Mouse (Mus musculus): ENCODE measurements around the gene Mss51. TPM values are rescaled to one million over a fixed set of nuclear protein-coding genes. Genes with fewer than 3 reads are reported as not detected.

The Mss51 gene
- polyA plus RNA-seq, 1 experiment from 2014 or later: 0.26 TPM

GRCm38 (mm10) chr14:20508424-20508823 lies 11.7 kb upstream of the Mss51 start:
- H3K9me3 ChIP-seq (ENCODE audit: control insufficient read depth): no peaks in the 10 kb centered on the region
- H3K9ac ChIP-seq (ENCODE audit: low read depth, low read length): no peak overlapping the region
- ATAC-seq: no peak
- H3K36me3 ChIP-seq (ENCODE audit: control insufficient read depth, insufficient read depth): peaks cover 14% of the 10 kb centered on the region
- TF ChIP-seq CTCF (IDR thresholded peaks at IDR 0.05; ENCODE audit: low read depth): no peak
- H3K27ac ChIP-seq (ENCODE audit: low read depth, low read length): no peak overlapping the region
- no peak overlapping the region for H3K4me3 ChIP-seq (ENCODE audit: low read depth, low read length)
- WGBS: 81% methylated on average over 2 of the region's 2 CpGs
- H3K4me1 ChIP-seq (replicated peaks; ENCODE audit: control insufficient read depth, insufficient read depth, low read length): no peaks in the 10 kb centered on the region
- H3K4me2 ChIP-seq (replicated peaks; ENCODE audit: low read depth): no peak overlapping the region
- no peaks in the 10 kb centered on the region for H3K27me3 ChIP-seq (replicated peaks; ENCODE audit: control insufficient read depth, insufficient read depth, low read length)

GRCm38 (mm10) chr14:20502966-20503365 lies 6.3 kb upstream of the Mss51 start:
- peaks cover 11% of the 10 kb centered on the region for H3K36me3 ChIP-seq (ENCODE audit: control insufficient read depth, insufficient read depth)
- no peak overlapping the region for H3K27ac ChIP-seq (ENCODE audit: low read depth, low read length)
- 89% methylated on average over 10 of the region's 10 CpGs for WGBS
- H3K27me3 ChIP-seq (replicated peaks; ENCODE audit: control insufficient read depth, insufficient read depth, low read length): no peaks in the 10 kb centered on the region
- no peaks in the 10 kb centered on the region for H3K9me3 ChIP-seq (ENCODE audit: control insufficient read depth)
- no peak for ATAC-seq
- no peak overlapping the region for H3K9ac ChIP-seq (ENCODE audit: low read depth, low read length)
- no peak for TF ChIP-seq CTCF (IDR thresholded peaks at IDR 0.05; ENCODE audit: low read depth)
- no peak overlapping the region for H3K4me2 ChIP-seq (replicated peaks; ENCODE audit: low read depth)
- H3K4me3 ChIP-seq (ENCODE audit: low read depth, low read length): no peak overlapping the region
- H3K4me1 ChIP-seq (replicated peaks; ENCODE audit: control insufficient read depth, insufficient read depth, low read length): no peaks in the 10 kb centered on the region

- no peaks in the 10 kb centered on the region for H3K27me3 ChIP-seq (replicated peaks; ENCODE audit: control insufficient read depth, insufficient read depth, low read length)
- WGBS: 85% methylated on average over 3 of the region's 3 CpGs
- no peak overlapping the region for H3K4me3 ChIP-seq (ENCODE audit: low read depth, low read length)
- no peak overlapping the region for H3K4me2 ChIP-seq (replicated peaks; ENCODE audit: low read depth)
- no peak for ATAC-seq
- no peak for TF ChIP-seq CTCF (IDR thresholded peaks at IDR 0.05; ENCODE audit: low read depth)
- H3K36me3 ChIP-seq (ENCODE audit: control insufficient read depth, insufficient read depth): peaks cover 23% of the 10 kb centered on the region
- no peaks in the 10 kb centered on the region for H3K9me3 ChIP-seq (ENCODE audit: control insufficient read depth)
- H3K4me1 ChIP-seq (replicated peaks; ENCODE audit: control insufficient read depth, insufficient read depth, low read length): no peaks in the 10 kb centered on the region
- H3K9ac ChIP-seq (ENCODE audit: low read depth, low read length): no peak overlapping the region
- no peak overlapping the region for H3K27ac ChIP-seq (ENCODE audit: low read depth, low read length)
These were observed 3.3 kb upstream of the Mss51 start for GRCm38 (mm10) chr14:20499982-20500381.

GRCm38 (mm10) chr14:20486031-20486430 lies 10.7 kb downstream of the Mss51 start:
- ATAC-seq: no peak
- no peaks in the 10 kb centered on the region; the same call in 1 of the 2 replicates for H3K36me3 ChIP-seq (ENCODE audit: control insufficient read depth, insufficient read depth)
- H3K4me3 ChIP-seq (ENCODE audit: low read depth, low read length): no peak overlapping the region
- WGBS: 91% methylated on average over 5 of the region's 5 CpGs
- no peak overlapping the region for H3K9ac ChIP-seq (ENCODE audit: low read depth, low read length)
- H3K9me3 ChIP-seq (ENCODE audit: control insufficient read depth): no peaks in the 10 kb centered on the region
- no peaks in the 10 kb centered on the region for H3K4me1 ChIP-seq (replicated peaks; ENCODE audit: control insufficient read depth, insufficient read depth, low read length)
- H3K4me2 ChIP-seq (replicated peaks; ENCODE audit: low read depth): no peak overlapping the region
- TF ChIP-seq CTCF (IDR thresholded peaks at IDR 0.05; ENCODE audit: low read depth): no peak
- H3K27ac ChIP-seq (ENCODE audit: low read depth, low read length): no peak overlapping the region
- no peaks in the 10 kb centered on the region for H3K27me3 ChIP-seq (replicated peaks; ENCODE audit: control insufficient read depth, insufficient read depth, low read length)

- Histone ChIP-seq H3K4me2 (replicated peaks; ENCODE audit: low read depth) (no peak overlapping the region), H3K4me3 (ENCODE audit: low read depth, low read length) (no peak overlapping the region), H3K4me1 (replicated peaks; ENCODE audit: control insufficient read depth, insufficient read depth, low read length) (no peaks in the 10 kb centered on the region), H3K27me3 (replicated peaks; ENCODE audit: control insufficient read depth, insufficient read depth, low read length) (no peaks in the 10 kb centered on the region), H3K36me3 (ENCODE audit: control insufficient read depth, insufficient read depth) (no peaks in the 10 kb centered on the region; the same call in 1 of the 2 replicates), H3K9ac (ENCODE audit: low read depth, low read length) (no peak overlapping the region), H3K9me3 (ENCODE audit: control insufficient read depth) (no peaks in the 10 kb centered on the region), H3K27ac (ENCODE audit: low read depth, low read length) (no peak overlapping the region)
- ATAC-seq: no peak
- 83% methylated on average over 7 of the region's 7 CpGs for WGBS
- TF ChIP-seq CTCF (IDR thresholded peaks at IDR 0.05; ENCODE audit: low read depth): no peak
These were observed 14.5 kb downstream of the Mss51 start for GRCm38 (mm10) chr14:20482051-20482751.

GRCm38 (mm10) chr14:20481211-20481610 lies 15.5 kb downstream of the Mss51 start:
- no peaks in the 10 kb centered on the region for H3K4me1 ChIP-seq (replicated peaks; ENCODE audit: control insufficient read depth, insufficient read depth, low read length)
- H3K9ac ChIP-seq (ENCODE audit: low read depth, low read length): no peak overlapping the region
- H3K36me3 ChIP-seq (ENCODE audit: control insufficient read depth, insufficient read depth): no peaks in the 10 kb centered on the region; the same call in 1 of the 2 replicates
- H3K27me3 ChIP-seq (replicated peaks; ENCODE audit: control insufficient read depth, insufficient read depth, low read length): no peaks in the 10 kb centered on the region
- WGBS: 27% methylated on average over 5 of the region's 5 CpGs
- no peak overlapping the region for H3K4me3 ChIP-seq (ENCODE audit: low read depth, low read length)
- H3K9me3 ChIP-seq (ENCODE audit: control insufficient read depth): no peaks in the 10 kb centered on the region
- H3K27ac ChIP-seq (ENCODE audit: low read depth, low read length): no peak overlapping the region
- no peak for TF ChIP-seq CTCF (IDR thresholded peaks at IDR 0.05; ENCODE audit: low read depth)
- ATAC-seq: no peak
- H3K4me2 ChIP-seq (replicated peaks; ENCODE audit: low read depth): no peak overlapping the region

Measured in intestine, postnatal 0 days (tissue).